Mouse (Mus musculus): Measurements from ENCODE around the gene Mpv17l.
A peak's percentile ranks its signal among the peaks of the same experiment; 100 is the strongest.
"Not testable (repeated sequence)": the region's sequence is repeated elsewhere in the genome, so short reads cannot be mapped to it uniquely, and the experiment has no call there.

The Mpv17l gene

DNA sequence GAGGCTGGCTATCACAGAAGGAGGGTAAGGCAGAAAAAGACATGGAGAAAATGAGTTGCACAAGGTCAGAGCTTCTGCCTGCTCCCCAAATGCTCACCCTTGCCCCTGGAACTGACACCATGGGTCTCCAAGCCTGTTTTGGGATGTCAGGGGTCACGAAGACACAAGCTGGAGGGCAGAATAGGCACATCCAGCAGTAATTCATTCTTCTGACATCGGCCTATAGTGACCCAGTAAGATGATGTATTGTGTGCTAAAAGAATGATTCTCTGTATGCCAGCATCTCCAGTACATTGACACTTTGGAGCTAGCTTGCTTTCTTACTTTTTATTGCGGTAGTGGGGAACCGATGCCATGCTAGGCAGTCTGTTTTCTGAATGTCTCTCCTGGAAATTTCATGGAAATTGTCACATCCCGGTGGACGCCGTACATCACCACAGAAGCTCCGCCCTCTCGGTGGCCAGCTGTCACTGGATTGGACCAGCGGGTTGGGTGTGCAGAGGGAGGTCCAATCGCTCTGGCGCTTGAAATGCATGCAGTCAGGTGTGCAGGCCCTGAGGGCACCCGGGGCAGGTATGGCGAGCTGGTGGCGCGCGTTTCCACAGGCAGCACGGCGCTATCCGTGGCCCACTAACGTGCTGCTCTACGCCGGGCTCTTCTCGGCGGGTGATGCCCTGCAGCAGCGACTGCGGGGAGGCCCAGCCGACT is 37.3 kb downstream of the Mpv17l start:
- no peak for DNase-seq (ENCODE audit: low spot score in 2 of 2)

DNA sequence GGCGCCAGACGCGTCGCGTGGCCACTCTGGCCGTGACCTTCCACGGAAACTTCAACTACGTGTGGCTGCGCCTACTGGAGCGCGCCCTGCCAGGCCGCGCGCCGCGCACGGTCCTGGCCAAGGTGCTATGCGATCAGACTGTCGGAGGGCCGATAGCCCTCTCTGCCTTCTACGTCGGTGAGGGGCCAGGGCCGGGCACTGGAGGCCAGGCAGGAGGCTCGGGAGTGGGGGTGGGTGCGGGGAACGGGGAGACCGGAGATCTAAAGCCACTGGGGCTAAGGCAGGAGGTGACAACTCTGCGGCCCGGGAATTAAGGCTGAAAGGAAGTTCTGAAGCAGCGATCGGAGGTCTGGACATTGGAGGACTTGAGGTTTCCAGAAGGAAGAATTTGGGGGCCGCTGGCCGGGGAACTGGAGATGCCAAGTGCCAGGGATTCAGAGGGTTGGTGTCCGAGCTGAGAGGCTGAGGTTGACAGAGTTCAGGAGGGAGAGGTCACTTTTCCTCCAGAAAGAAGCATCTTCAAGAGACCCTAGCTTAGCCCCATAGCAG is 38.0 kb downstream of the Mpv17l start:
- no peak for DNase-seq (ENCODE audit: low spot score in 2 of 2)

DNA sequence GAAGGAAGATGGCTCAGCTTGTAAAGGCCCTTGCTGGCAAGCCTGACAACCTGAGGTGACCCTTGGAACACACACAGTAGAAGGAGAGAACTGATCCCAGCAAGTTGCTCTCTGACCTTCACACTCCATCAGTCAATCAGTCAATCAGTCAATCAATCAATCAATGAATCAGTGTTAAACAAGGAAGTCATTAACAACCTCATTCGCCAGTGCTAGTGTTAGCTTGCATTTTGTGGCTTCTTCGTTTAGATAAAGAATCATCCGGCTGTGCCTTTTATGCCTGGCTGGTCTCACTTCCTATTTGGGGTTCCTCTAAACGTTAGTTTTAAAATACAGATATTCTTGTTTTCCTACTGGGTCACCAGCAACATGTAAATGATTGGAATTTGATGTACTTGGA is 41.2 kb downstream of the Mpv17l start:
- DNase-seq (ENCODE audit: low spot score in 2 of 2) = no peak

DNA sequence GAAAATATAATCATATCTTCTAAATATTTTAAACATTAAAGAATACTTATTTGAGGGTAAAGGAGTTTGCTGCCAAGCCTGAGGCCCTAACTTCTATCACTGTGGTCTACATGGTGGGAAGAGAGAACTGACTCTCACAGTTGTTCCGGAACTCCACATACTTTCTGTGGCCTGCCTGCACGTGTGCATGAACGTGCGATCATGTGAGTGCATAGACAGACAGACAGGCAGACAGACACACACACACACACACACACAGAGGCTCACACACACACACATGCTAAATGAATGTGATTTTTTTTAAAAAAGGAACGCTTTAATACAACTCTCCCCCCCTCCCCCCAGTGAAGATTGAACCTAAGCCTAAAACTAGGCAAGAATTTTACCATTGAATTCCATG is 41.8 kb downstream of the Mpv17l start:
- DNase-seq (ENCODE audit: low spot score in 2 of 2) = no peak

DNA sequence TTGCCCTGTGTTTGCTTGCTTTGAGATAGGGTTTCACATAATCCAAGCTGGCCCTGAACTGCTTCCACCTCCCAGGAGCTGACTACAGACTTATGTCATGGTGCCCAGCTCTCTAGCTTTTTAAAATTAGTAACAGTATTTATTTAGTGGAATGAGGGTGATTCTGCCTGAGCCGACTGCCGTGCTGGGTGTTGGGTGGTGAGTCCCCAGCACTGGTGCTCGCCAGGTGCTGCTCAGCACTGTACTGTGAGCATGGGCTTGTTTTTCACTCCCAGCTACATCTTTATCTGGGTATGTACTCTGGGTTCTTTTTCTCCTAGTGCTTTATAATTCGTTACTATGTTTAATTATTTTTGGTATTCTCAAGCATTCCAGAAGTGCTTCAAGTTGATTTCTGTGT is 42.2 kb downstream of the Mpv17l start:
- no peak for DNase-seq (ENCODE audit: low spot score in 2 of 2)

DNA sequence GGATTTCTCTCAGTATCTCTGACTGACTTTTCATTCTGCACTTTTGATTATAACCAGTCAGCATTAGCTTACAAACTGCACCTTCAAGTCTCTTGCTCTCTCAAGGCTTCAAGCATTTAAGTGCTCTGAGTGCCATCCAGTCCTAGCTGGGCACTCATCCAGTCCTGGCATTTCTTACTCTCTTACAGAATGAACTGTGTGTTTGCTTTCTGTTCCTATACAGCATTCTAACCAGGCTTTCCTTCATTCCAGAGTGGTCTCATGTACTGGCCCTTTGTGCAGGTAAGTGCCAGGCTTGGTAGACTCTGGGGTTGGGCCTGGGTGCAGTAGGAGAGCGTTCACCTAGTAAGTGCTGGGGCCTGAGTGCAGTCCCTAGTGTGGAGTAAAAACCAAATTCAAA is 43.3 kb downstream of the Mpv17l start:
- DNase-seq (ENCODE audit: low spot score in 2 of 2) = no peak

DNA sequence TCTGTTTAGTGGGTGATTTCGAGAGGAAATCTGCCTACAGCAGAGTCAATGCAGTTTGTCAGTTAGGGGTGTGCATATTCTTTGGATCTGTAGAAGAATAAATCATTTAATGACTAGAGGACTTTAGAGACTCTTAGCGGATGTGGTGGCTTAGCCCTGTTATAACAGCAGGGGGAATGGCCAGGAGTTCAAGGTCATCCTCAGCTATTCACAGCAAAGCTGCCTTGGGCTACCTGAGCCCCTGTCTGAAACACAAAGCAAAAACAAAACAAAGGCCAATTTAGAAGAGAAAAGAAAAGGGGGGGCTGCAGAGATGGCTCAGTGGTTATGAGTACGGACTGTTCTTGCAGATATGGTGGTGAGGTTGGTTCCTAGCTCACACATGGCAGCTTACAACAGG is 48.3 kb downstream of the Mpv17l start:
- no peak for DNase-seq (ENCODE audit: low spot score in 2 of 2)

DNA sequence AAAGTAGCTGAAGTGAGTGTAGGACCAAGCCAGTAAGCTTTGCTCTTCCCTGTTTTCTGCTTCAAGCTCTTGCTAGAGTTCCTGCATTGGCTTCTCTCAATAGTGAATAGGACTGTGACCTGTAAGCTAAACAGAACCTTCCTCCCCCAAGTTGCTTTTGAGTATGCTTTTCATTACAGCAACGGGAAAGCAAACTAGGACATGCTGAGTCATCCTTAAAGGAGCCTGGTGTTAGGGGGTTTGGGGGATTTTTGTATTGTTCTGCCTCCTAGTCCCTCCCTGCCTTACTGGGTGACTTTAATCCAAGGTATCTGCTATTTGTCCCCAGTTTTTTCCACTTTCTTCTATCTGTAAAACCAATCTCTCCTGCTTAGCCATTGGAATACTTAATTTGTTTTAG is 59.1 kb downstream of the Mpv17l start:
- DNase-seq (ENCODE audit: low spot score in 2 of 2) = no peak

DNA sequence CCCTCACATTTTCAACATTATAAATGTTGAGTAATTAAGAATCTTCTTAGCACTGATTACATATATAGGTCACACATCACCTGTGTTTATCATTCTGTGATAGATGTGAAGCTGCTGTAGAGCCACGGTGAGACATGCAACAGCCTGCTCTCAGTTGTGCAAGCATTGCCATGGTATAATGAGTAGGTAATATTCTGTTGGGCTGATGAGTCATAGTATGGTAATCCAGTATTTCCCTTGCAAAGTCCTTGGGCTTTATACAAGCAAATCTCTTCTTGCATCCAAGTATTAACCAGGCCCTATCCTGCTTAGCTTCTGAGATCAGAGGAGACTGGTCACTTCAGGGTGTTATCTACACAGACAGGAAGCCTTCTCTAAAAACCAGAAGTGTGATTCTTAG is 66.1 kb downstream of the Mpv17l start:
- no peak for DNase-seq (ENCODE audit: low spot score in 2 of 2)

DNA sequence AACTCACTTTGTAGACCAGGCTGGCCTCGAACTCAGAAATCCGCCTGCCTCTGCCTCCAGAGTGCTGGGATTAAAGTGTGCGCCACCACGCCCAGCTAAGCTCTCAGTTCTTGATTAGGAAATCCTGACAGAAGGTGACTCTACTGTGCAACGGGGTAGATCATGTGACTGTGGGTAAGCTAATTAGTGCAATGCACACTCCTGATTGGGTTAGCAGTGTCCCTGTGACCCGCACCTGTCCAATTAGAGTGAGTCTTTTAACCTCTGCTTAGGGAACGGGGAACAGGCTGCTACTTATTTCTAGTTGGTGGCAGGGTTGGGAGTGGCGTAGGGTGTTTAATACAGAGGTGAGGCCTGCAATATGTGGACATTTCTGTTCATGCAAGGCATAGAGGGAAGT is 69.1 kb downstream of the Mpv17l start:
- DNase-seq (ENCODE audit: low spot score in 2 of 2) = no peak

DNA sequence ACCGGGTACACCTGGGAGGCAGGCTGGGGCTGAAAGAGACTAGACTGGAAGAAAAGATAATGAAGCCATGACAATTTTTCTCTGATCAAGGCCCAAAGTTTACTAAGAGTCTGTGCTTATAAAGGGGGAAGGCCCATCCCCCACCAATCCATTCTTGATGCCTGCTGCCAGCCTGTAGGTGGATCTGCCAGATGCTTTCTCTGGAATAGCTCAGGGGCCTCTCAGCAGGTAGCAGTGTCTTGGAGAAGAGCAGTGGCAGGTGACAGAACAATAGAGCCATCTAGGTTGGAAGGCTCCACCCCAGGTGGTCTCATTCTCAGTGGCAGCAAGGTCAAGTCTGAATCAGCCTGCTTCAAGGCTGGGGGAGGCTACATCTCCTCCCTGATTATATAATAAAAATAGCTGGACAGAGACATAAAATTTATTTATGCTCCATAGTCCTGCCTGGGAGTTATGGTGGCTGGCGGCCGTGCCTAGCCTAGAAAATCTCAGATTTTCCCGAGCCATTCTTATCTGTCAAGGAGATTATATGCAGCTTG is 73.5 kb downstream of the Mpv17l start:
- DNase-seq (ENCODE audit: low spot score in 2 of 2) = not testable (repeated sequence)

DNA sequence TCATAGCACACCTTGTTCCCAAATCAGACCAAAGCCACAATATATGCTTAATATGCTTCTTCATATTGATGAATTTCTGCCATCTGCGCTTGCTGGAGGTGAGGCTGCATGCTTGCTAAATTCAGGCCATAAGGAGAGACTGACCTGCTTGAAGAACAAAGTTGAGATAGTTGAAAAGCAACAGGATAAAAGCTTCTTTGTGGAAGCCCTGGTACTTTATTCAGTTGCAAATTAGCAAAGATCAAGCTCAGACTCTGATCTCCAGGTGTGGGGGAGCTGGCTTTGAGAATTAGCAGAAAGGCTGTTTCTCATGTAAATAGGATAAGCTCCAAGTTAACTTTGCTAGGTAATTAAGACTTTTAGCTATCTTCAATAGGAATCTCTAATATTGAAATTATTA is 74.1 kb downstream of the Mpv17l start:
- not testable (repeated sequence) for DNase-seq (ENCODE audit: low spot score in 2 of 2)

DNA sequence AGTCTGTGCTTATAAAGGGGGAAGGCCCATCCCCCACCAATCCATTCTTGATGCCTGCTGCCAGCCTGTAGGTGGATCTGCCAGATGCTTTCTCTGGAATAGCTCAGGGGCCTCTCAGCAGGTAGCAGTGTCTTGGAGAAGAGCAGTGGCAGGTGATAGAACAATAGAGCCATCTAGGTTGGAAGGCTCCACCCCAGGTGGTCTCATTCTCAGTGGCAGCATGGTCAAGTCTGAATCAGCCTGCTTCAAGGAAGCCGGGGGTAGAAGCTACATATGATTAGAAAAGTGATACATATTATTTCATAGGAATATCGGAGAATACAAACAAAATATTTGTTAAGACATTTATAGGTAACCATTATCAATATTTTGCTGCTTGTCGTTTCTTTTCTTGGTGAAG is 78.8 kb downstream of the Mpv17l start:
- not testable (repeated sequence) for DNase-seq (ENCODE audit: low spot score in 2 of 2)

DNA sequence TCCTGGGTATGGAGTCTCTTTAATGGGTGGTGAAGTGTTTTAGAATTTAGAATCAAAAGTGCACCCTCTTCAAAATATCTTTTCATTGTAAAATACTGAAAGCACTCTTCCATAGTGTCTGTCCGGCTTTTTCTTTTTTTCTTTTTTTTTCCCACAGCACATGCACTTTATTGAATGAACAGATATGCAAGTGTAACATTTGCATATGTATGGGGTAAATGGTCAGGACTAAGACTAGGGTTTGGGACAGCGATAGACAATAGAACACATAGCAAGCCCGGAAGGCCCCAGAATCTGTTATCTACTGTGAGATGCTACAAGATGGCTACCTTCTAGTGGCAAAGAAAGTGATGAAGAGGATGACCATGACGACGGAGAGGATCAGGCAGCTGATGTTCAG is 80.2 kb downstream of the Mpv17l start:
- DNase-seq (ENCODE audit: low spot score in 2 of 2) = no peak

DNA sequence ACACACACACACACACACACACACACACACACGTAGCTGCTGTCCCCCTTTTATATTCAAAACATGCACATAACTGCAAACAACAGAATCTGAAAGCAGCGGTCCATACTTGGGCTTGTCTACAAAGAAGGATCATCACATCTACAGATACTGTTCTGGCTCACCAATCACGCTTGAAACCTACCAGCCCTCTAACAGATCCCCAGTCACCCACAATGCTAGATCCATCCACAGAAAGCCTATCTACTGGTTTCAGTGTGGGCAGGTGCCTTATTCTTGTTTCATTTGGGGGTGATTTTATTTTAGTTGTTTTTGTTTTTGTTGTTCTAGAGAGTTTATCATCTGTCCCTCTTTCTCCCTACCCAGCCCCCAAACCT is 83.2 kb downstream of the Mpv17l start:
- DNase-seq (ENCODE audit: low spot score in 2 of 2) = no peak

DNA sequence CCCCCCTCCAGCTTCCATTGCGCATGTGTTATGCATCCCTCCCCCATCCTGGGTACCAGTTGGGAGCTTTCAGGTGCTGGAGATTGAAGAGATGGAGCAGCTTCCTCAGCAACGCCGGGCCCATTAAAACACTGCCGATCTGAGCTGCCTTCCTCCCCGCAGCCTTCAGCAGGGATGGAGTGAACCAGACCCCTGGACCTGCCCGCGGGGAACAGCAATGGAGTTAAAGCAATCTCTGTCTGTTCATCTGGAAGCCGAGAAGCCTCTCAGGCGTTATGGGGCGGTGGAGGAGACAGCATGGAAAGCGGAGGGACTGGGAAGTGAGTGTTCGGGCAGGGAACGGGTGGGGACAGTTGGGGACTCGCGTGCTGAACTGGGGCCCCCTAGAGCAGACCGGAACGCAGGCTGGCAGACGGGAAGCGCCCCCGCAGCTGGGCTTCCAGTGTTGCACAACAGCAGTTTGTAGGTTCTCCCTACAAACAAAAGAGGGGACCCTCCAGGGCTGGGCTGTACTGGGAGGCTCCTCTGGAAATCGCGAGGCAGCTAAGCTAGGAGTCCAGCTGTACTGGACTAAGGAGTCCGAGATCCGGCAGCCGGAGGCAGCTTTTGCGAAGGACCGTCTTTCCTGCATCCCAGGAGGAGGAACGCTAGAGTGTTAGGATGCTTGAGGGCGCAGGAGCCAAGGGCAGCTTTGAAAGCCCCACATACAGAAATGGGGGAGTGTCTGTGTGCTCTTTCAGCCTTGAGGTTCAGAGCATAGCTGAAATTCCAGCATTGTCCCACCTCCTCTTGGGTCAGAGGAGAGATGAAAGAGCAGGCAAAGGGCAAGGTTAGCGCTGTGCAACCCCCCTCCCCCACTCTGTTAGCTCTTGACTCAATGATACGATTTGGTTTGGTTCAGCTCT is 83.9 kb downstream of the Mpv17l start, which contains the start of the genes 2900011O08Rik and Ifitm7:
Gene 2900011O08Rik (plus strand): TSS at position 31 of the 905 bp plus-strand sequence.
Gene Ifitm7 (minus strand): TSS at position 315 of the 905 bp plus-strand sequence.
- peak in 1 of 2 experiments; percentile 10 for DNase-seq (ENCODE audit: low spot score in 2 of 2)

DNA sequence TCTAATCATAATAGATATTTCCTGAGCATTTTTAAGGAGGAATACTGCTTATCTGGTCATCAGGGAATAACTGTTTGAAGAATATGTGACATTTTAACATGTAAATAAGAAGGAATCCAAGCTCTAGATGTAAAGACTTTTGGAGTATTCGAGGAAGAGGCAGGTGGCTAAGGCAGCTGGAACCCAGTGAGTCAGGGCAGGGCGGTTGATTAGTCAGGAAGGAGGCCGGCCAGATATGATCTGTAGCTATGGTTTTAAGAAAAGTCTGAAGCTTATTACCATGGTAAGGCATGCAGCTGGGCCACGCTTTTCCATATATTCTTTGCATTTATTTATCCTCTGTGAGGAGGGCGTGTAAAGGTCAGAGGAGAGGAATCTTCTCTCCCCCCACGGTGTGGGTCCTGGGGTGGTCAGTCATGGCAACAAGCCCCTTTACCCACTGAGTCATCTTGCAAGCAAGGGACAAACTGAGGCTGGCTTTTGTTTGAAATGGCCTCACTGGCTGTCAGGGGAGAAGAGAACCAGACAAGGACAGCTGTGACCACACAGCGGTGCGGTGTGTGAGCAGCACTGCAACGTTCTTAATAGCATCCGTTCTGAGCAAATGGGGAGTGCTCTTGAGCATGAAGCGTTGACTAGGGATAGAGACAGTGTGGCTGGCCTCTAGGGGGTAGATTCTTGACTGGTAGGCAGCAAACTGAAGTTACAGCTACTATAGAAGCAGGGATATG is 89.7 kb downstream of the Mpv17l start:
- no peak for DNase-seq (ENCODE audit: low spot score in 2 of 2)

DNA sequence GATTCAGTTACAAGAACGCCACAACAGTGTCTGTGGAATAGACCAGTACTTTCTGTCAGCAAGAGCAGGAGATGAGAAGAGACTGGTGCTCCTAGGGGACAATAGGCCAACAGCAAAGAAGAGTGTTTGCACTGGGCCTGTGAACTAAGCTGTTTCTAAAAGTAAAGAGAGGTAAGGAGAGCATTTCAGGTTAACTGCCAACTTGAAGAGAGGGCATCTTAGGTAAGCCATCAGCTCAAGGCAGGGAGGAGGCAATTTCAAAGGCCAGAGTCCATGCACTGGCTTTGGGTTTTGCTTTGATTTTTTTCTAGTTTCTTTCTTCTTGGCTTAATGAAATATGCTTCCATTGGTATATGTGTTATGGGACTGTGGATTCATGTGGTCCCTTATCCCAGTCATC is 91.1 kb downstream of the Mpv17l start:
- DNase-seq (ENCODE audit: low spot score in 2 of 2) = no peak

DNA sequence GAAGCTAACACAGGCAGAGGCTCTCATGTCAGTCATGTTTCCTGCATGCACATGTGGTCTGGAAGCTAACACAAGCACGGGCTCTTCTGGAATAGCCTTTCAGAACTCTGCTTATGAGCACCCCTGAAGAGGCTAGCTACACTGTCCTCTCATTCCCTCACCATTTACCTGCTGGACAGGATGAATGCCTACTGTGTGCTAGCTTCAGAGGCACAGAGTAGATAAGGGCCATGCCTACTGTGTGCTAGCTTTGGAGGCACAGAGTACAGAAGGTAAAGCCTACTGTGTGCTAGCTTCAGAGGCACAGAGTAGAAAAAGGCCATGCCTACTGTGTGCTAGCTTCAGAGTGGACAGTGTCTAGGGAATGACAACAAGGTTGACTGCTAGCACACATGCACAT is 91.5 kb downstream of the Mpv17l start:
- no peak for DNase-seq (ENCODE audit: low spot score in 2 of 2)
